Mouse (Mus musculus): ENCODE data around the gene Cma2. TPM values are rescaled to one million over a fixed set of nuclear protein-coding genes. Genes with fewer than 3 reads are reported as not detected.

Cma2 gene
- polyA plus RNA-seq (2012), result not detected in 2 replicates

DNA sequence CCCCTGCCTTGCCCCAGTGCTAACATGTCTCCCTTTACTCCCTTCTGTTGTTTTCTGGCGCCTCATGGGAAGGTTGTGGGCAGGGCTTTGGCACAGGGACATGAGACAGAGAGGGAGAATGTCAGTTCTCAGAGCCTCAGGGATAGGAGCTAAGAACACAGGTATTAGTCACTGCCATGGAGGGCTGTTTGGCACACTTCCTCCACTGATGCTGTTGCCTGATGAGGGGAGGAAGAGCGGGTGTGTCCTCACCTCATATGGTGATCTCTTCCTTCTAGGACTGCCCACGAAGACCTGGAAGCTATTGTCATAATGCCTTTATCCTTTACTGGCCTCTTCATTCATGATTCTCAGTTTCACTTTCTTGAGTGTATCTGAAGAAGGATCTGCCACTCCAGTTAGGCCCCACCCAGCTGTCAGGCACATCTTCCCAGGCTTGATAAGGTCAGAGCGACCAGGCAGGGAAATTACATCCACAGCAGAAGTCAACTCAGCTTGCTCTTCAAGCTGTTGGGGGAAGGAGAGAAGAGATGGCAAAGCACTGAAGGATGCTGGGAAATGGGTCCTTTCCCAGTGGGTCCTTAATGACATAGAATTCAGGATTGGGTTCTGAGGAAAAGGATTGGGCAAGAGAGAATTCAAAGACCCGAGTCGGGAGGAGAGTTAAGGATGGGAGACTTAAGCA is at the start of gene Cma2:
Gene Cma2, plus strand, starts transcription at position 635 of the 685 bp plus-strand sequence.

DNA sequence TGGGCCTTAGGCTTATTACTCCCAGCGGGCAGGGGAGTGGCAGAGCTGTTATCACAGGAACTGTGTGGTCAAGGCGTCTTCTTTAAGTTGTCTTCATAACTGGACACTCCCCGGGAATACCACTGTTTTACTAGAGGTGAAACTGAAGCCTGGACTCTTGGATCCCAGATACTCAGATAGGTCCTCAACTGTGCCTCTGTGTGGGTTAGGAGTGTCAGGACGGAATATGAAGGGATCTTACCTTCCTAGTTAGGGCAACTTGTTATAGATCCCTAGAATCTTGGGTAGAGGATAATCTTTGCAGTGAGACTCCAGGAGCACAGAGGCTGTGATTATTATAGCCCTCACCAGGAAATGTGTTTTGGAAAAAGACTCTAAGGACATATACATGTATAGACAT is 6.2 kb upstream of the Cma2 start, which contains the start of gene Cma1:
Gene Cma1, minus strand, starts transcription at position 101 of the 400 bp plus-strand sequence.

DNA sequence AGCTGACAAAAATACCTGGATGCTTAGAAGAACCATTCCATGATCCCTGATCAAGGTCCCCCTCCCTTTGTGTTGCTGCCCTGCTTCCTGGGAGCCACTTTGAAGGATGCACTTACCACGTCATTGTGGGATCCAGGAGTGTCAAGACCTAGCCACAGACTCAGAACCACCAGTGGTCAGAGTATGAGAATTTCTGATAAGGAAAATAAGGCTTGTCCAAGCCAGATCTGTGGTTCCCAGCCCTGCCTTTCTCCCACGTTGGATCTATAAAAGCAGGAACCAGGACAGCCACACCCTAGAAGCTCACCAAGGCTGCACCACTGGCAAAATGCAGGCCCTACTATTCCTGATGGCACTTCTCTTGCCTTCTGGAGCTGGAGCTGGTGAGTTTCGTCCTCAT is 66.9 kb downstream of the Cma2 start, which contains the start of gene Mcpt1:
Gene Mcpt1, plus strand, starts transcription at position 301 of the 400 bp plus-strand sequence.

Other genes with a start within 250 kb of the Cma2 start
- gene Tgm1, start 237.1 kb upstream of the Cma2 start, polyA plus RNA-seq (2012), result 4.6 and 5.6 TPM in 2 replicates
- 30.6 and 31.0 TPM in 2 replicates for gene Rabggta, start 228.7 kb upstream of the Cma2 start, polyA plus RNA-seq (2012)
- gene Dhrs1, start 205.3 kb upstream of the Cma2 start, polyA plus RNA-seq (2012), result 3.9 and 5.5 TPM in 2 replicates
- 30.4 and 53.0 TPM in 2 replicates for gene Nop9, start 205.3 kb upstream of the Cma2 start, polyA plus RNA-seq (2012)
- gene Cideb, start 192.5 kb upstream of the Cma2 start, polyA plus RNA-seq (2012), result 0.31 and 0.45 TPM in 2 replicates
- 0.83 and 1.1 TPM in 2 replicates for gene Ltb4r2, start 189.6 kb upstream of the Cma2 start, polyA plus RNA-seq (2012)
- 33.3 and 45.8 TPM in 2 replicates for gene Ltb4r1, start 185.0 kb upstream of the Cma2 start, polyA plus RNA-seq (2012)
- 0.09 and 0.10 TPM in 2 replicates for gene Adcy4, start 166.9 kb upstream of the Cma2 start, polyA plus RNA-seq (2012)
- gene Ripk3, start 162.1 kb upstream of the Cma2 start, polyA plus RNA-seq (2012), result 63.9 and 71.4 TPM in 2 replicates
- 0.15 and 0.40 TPM in 2 replicates for gene Nfatc4, start 127.8 kb upstream of the Cma2 start, polyA plus RNA-seq (2012)
- gene Nynrin, start 97.0 kb upstream of the Cma2 start, polyA plus RNA-seq (2012), result 4.9 and 6.6 TPM in 2 replicates
- gene Cbln3, start 66.6 kb upstream of the Cma2 start, polyA plus RNA-seq (2012), result 0.09 and 0.34 TPM in 2 replicates
- gene Khnyn, start 66.0 kb upstream of the Cma2 start, polyA plus RNA-seq (2012), result 10.5 and 16.6 TPM in 2 replicates
- gene Sdr39u1, start 50.7 kb upstream of the Cma2 start, polyA plus RNA-seq (2012), result 10.6 and 15.2 TPM in 2 replicates
- 0.06 TPM in 1 of 2 replicates, not detected in the other for gene Cma1, start 6.3 kb upstream of the Cma2 start, polyA plus RNA-seq (2012)
- not detected in 2 replicates for gene Mcpt1, start 67.0 kb downstream of the Cma2 start, polyA plus RNA-seq (2012)
- not detected in 2 replicates for gene Mcpt9, start 79.5 kb downstream of the Cma2 start, polyA plus RNA-seq (2012)
- not detected in 2 replicates for gene Mcpt2, start 91.1 kb downstream of the Cma2 start, polyA plus RNA-seq (2012)
- not detected in 2 replicates for gene Mcpt4, start 111.3 kb downstream of the Cma2 start, polyA plus RNA-seq (2012)
- 6.3 and 6.6 TPM in 2 replicates for gene Mcpt8, start 134.3 kb downstream of the Cma2 start, polyA plus RNA-seq (2012)
- 802 and 1,283 TPM in 2 replicates for gene Ctsg, start 151.6 kb downstream of the Cma2 start, polyA plus RNA-seq (2012)
- not detected in 2 replicates for gene Gzme, start 169.6 kb downstream of the Cma2 start, polyA plus RNA-seq (2012)
- not detected in 2 replicates for gene Gzmd, start 181.6 kb downstream of the Cma2 start, polyA plus RNA-seq (2012)
- gene Gzmg, start 208.6 kb downstream of the Cma2 start, polyA plus RNA-seq (2012), result not detected in 2 replicates
- gene Gzmn, start 223.6 kb downstream of the Cma2 start, polyA plus RNA-seq (2012), result not detected in 2 replicates